Mouse (Mus musculus) kidney, adult 8-10 months (tissue): ENCODE measurements around the gene Tspan14.
A peak's percentile ranks its signal among the peaks of the same experiment; 100 is the strongest.

Experiments
- DNase-seq, 2 experiments: peaks; one replicate each; pipeline ENCODE4 v3.0.0; 2022

The Tspan14 gene

DNA sequence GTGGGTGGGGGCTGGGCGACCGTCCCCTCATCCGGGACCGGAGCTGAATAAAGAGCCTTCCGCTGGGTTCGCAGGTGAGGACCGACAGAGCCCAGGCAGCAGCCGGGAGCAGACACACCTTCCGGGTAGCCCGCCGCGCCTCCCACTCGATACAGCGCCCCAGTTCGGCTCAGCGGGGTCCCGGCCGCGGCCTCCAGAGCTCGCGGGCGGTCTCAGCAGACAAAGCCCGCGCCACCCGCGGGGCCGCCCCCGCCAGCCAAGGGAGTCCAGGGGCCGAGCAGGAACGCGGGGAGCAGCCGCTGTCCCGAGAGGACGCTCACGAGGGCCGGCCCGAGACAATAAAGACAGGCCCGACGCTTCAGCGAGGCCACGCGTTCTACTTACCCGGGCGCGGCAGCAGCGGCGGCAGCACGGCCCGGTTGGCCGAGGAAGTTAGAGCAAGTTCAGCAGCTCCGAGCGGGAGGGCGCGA is at the start of gene Tspan14:
Tspan14 (minus strand) TSS at position 416 of the 470 bp plus-strand sequence.
- no peak for DNase-seq

DNA sequence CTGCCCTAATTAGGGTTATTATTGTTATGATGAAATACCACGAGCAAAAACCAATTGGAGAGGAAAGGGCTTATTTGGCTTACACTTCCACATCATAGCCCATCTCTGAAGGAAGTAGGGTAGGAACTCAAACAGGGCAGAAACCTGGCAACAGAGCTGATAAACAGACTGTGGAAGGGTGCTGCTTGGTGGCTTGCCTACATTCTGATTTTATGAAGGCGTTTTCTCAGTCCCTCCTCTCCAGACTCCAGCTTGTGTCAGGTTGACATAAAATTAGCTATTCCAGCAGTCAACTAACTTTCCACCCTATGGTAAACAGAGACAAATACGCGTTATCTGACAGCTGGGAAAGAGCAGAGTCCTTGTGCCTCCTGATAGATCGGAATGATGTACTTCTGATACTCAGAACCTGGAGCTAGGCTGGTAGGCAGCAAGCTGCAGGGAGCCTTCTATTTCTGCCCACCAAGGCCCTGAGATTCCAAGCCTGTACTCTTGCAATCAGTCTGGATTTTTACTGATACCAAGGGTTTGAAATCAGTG is 48.2 kb upstream of the Tspan14 start:
- no peak for DNase-seq

DNA sequence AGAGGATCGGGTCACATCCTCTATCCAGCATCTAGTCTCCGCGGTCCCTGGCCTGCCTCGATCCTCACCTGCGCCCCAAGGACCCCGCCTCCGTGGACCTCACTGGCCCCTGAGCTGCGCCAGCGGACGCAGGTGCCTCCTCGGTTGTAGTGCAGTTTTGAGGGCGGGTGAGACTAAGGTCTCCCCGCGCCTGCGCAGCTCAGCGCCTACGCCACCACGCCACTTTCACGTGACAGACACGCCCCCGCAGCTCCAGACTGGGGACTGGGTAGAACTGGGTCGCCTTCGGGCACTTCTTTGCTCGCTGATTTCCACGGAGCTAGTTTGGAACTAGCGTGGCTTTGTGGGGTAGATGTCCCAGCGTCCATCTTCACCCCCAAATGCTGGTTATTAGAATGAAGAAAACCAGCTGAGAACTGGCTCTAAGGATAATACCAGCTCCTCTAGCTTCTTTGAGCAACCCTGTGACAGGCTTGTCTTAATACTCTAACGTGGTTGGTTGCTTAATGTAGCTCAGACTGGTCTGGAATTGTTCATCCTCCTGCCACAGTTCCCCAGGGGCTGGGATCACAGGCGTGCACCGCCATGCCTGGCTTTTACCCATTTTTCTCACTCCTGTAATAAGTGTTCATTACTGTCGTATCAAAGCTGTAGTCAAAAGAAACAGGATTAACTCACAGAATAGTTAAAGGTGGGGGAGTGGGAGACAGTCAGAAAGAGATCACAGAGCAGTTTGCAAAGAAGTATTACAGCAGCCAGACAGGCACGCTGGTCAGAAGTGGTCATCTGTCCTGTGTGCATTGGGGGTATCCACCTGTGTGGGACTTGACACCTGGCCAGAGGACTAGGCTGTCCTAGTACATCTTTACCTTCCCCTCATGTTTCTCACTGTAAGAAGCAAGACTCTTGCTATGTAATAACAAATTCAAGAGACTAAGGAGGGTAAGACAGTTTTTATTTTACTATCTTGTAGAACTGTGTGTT is 47.3 kb upstream of the Tspan14 start, which contains the start of gene Fam213a:
Fam213a (minus strand) TSS at position 159 of the 984 bp plus-strand sequence.
- peak; percentile 93 to 94 for DNase-seq

DNA sequence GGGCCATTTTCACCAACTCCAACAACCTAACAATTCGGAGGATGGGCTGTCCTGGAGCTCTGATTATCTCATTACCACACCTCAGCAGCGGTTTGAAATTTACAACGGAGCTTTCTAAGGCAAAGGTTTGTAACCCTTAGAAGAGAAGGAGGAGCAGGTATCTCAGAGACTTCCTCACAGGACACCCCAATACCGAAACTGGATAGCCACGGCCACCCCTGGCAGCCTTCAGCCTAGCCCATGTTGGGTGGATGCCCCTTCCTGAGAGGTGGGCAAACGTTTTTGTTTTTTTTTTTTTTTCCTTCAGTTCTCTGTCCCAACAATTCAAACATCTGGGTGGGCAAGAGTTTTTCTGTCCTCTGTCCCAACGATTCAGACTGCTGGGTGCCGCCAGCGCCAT is 46.5 kb upstream of the Tspan14 start:
- DNase-seq = no peak

DNA sequence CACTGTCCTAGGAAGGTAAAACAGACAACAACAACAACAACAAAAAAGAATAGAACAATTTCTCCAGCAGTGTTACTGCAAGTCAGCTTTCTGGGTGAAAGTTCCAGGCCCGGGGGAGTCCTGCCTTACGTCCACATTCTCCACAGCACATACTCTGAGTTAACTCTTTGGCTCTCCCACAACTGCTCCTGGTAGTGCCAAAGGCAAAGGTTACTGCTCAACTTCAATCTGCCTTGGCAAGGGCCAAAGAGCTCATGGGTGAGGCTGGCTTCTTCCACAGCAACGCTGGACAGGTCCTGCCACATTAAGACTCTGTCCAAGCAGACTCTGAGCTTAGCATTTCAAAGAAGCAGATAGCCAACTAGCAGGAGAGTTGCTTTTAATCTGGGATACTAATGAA is 45.3 kb upstream of the Tspan14 start:
- peak; percentile 75 to 89 for DNase-seq

DNA sequence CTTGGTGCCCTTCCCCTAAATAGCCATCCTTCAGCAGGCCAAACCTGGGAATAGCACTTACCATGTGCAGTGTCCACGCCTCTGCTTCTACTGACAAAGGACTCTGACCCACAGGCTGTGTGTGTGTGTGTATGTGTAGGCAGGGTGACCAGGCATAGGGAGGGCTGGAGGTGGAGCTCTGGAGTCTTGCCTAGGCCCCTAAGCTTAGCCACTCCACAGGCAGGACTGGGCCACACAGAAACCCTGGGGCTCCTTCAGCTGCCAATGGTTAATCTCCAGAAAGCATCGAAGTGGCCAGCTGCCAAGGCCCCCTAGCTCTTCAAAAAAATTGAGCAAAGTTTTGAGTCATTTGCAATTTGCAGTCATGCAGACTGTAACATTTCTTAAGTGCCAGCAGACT is 41.5 kb upstream of the Tspan14 start:
- DNase-seq = peak; percentile 70 to 80

DNA sequence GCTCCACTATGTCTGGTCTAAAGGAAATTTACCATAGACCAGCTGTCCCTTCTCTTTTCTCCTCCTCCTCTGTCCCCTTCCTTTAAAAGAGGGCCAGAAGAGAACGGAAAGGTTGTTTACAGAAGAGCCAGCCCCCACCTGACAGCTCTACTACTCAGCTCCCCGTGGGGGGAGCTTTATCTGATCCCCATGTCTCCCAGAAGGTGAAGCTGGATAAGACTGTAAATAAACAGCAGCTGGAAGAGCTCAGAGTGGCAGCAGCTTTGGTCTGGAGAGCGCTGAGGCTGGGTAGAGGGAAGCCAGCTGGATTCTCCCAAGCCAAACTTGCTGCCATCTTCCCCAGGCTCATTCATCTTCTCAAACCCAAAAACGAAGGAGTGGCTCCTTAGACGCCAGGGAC is 41.0 kb upstream of the Tspan14 start:
- no peak for DNase-seq

DNA sequence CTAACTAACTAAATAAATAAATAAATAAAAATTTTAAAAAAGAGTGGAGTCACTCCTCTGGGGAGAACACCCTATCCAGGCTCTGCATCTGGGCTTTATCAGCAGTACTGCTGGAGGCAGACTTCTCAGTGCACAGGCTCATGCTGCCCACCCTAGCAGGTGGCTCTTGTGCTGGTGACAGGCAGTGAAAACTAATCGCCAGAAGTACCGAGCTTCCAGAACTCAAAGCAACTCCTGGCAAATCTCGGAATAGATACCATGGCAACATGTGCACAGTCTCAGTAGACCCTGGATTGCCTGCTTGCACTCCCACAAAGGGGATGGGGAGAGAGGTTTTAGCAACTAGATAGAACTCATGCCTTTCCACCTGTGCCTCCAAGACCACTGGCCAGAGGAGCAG is 40.3 kb upstream of the Tspan14 start:
- no peak for DNase-seq

DNA sequence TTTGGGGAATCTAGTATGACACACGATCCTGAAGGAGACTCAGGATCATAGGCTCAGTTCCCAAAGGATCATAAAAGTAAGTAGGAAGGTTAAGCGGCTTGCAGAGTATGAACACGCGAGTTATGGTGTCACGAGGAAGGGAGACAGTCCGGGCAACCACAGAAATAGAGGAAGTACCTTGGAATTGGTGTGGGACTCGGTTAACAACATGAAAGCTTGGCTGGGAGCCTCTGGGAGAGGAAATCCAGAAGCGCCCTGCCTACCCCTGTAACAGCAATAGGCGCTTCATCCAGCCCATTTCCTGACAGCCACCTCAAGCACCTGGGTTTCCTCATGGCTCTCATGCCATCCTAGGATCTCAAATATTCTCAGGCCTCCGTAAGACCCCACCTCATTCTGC is 39.7 kb upstream of the Tspan14 start:
- DNase-seq = no peak

DNA sequence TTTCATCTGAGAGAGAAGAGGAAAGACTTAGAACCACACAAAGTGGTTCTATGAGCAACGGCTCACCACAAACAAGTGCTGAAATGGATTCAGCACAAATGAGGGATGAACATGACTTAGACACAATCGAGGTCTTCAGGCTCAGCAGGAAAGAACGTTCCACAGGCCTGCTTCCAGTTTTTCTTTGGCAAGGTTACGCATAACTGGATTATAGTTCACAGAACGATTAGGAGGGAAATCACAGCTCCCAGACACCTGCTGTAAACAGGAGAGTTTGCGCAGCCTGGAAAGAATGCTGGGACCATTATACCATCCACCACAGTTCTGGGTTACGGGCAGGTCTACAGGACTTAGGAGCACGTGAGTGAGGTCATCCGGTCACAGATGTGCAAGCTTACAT is 39.1 kb upstream of the Tspan14 start:
- no peak for DNase-seq

DNA sequence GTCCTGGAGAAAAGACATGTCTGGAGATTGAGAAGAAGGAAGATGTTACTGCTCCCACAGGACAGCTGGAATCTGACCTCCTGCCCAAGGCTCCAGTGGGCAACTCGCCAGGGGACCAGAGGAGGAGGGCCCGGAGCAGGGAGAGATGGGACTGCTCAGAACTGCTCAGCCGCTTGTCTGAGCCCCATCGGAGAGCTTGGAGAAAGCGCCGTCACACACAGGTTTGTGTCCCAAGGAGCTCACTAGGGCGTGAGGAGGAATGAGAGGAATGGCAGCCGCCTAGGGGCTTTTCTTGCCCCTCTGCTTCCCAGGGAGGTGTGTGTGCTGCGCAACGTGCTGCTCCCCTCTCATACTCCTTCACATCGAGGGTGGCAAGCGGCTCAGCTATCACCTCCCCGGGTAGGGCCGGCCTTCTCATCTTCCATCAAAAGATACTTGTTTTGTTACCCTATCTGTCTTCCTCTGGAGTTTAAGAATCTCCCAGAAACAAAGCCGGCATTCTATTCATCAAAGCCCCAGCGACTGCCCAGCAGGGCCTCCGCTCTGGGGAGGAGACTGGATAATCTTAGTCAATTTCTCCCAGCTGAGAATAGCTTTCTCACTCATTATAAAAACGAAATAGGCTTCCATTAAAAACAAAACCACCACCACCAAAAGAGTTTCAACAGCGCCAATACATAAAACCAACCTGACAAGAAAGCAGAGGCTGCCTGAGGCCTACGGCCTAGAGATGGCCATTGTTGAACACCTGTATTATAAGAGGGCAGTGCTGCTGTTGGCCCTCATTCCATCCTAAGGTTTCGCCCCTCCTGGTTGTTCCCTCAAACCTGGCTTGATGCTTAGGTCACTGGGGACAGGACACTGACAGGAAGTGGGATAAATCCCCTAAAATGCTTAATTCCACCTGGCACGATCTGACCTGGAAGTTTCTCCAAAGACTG is 37.9 kb upstream of the Tspan14 start:
- peak; percentile 83 to 89 for DNase-seq

DNA sequence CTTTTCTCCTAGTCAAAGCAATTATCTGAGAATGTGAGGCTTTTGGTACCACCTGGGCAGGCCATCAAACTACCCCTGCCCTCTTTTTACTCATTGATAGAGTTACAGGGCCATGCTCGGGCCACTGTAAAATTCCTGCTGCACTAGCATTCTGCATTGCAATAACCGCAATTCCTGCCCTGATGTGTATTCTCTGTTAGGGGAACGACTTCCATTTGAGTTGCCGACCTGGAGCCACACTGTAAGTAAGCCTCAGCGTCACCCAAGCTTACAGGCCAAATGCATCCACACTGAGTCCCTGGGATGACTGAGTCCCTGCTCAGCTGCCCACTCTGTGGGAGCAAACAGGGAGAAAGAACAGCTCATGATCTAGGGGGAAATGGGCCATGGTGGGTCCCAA is 35.0 kb upstream of the Tspan14 start:
- DNase-seq = no peak

DNA sequence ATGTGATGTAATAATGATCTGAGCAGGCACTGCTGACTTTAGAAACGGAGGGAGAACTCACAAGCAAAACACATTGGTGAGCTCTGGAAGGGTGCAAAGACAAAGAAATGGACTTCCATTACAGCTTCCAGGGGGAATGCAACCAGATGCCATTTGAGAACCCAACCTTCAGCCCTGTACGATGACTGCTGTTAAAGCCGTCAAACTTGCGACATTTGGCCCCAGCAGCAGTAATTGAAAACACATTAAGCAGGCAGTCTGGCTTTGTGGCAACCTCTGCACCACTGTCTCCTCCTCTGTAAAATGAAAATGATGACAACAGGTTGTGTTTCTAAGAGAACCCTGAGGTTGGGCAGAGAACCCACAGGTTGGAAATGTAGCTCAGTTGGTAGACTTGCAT is 34.2 kb upstream of the Tspan14 start:
- DNase-seq = no peak

DNA sequence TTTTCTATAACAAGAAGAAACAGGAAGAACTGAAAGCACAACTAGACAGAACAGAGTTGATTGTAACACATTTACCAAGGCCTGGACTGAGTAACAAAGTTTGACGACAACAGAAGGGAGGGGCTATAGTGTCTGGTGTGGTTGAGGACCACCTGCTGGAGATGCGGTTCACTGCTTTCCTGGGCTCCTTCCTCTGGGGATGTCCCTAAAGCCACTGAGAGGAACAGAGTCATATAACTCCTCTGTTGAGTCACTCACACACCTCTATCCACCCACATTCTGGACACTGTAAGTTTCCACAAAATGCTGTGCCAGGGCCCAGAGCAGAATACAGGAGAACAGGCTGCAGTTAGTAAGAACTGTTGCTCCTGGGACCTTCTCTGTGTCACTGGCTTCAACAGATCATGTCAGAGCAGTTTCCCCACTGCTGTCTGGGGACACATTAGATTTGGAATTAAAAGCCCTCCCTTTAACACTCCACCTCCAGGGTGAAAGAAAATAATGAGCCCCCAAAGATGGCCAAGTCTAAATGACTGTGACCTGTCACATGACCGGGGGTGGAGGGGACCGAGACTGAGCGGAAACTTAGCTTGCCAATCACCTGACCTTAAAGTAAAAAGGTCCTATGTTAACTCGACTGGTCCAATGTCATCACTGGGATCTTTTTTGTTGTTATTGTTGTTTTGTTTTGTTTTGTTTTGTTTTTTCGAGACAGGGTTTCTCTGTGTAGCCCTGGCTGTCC is 33.5 kb upstream of the Tspan14 start:
- no peak for DNase-seq

DNA sequence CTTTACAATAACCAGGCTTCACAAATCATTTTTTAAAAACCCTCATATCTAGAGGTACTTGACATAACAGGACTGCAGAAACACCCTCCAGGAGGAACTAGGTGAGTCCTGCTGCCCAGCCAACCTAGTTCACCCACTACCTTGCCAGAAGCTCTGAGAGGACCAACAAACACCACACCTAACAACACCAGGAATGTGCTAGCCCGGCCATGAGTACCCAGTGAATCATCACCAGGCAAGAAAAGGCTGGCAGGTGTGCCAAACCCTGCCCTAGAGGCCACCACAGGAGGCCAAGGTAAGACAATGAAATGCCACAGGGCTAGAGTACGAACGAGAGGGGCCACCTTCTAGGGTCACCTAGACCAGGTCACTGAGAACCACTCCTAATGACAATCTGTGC is 29.6 kb upstream of the Tspan14 start:
- no peak for DNase-seq

DNA sequence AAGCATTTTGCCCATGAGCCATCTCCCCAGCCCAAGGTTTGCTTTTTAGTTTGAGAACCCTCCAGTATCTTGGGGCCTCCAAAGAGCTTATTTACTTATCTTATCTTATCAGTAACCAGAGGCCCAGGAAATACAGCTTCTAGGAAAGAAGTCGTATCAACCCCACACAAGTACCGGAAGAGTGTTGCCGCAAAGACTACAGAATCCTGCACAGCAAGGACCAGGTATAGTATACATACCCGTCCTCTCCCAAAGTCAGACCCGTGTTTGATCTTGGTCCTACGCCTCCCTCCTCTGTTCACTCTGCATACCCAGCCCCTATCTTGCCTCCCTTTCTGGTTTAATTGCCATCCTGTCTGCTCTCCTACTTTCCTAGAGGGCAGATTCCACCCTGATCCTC is 25.9 kb upstream of the Tspan14 start:
- no peak for DNase-seq

DNA sequence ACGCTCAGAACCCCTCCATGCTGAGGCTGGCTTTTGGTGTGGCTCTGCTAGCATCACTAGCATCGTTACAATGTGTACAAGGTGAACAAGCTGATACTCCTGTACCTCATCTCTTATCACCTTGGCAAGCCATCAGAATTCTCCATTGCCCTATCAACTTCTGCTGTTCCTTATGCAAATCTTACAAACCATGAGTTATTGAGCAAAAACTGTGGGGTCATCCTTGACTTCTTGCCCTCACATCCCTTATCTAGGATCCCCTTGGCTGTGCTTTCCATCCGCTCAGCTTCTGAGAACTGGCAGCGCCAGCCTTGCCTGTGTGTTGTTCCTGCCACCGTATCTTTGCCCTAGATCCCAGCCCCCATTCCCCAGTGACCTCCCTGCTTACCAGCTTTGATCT is 22.2 kb upstream of the Tspan14 start:
- DNase-seq = no peak

DNA sequence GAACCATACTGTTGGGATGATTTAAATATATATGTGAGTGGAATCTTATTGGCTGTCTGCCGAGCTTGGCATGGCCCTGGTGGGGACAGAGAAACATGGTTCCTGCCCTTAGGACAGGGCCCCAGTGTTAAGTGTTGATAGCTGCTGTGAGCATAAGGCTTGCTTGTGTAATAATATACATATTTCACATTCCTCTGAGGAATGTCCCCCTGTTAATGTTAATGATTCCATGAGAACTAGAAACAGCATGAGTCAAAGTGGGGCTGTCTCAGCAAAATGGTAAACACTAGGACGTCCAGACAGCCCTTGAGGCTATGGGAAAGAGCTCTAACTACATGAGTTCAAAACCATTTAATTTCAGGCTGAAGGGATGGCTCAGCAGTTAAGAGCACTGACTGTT is 20.6 kb upstream of the Tspan14 start:
- no peak for DNase-seq

DNA sequence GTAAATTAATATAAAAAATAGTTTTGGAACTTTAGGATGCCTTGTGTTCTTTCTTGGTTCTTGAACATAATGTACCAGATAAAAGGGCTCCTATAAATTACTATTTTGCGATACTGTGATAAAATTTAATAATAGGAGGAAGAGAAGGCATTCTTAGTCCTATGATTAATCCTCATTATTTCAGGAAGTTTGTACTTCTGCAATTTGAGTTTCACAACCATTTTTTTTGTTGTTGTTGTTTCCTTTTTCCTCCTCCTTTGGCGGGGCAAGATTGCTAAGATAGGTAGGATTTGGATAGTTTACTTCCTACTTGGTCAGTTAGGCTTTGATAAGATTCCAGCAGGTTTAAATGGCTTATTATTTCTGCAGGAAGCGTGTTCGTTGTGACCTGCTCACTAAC is 19.0 kb upstream of the Tspan14 start:
- DNase-seq = no peak

DNA sequence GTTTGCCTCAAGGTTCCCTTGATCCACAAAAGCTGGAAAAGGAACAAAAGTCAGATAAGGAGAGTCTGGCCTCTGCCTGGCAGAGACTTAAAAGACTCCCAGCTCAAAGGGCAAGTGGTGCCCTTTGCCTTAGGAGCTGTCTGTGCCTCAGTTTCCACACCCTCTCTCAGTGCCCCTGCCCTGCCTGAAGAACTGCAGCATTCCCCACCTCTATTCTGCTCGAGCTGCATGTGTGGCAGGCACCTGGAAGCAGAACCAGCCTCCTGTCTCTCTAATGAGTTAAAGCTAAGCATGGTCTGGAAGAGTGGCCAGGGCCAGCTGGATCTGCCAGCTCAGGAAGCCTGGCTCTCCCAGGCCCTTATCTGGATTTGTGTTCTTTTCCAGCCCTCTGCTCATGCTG is 13.1 kb upstream of the Tspan14 start:
- no peak for DNase-seq

DNA sequence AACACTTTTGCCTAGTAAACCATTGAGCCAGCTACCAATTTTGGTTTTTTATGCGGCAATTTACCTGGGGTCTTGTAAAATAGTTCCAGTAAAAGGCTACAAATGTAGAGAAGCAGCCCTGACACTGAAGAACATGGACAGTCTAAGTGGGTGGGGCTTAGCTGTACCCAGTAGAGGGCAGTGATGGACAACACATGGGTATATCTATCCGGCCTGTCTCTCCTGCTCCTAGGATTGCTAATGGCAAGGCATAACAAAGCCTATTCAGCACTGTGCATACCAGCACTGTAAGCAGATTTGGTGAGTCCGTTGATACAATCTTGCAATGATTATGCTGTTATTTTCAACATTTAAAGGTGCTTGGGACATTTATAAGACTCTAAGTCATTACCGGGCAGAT is 12.4 kb upstream of the Tspan14 start:
- DNase-seq = peak; percentile 62 to 75

DNA sequence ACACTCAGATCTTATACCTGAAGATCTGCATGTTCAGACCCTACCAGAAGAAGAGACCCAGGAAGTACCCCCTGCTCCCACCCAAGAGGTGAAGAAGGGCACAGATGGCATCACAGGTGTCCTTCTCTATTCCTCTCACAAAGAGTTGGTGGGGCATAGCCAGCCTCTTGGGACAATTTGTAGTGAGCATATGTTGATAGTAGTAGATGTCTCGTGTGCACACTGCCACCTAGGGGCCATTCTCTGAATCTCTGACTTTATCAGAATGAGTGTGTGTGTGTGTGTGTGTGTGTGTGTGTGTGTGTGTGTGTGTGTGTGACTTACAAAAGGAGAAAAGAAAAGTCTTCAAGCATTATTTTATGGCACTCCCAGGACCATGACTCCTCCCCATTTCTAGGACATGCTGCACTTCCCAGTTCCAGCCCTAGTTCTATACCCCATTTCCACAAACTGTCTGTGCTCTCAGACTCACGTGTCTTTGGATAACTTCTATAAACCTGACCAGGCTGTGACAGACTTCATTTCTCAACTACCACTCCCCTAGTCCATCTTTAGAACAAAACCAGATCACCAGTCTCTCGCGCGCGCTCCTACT is 8.6 kb upstream of the Tspan14 start:
- peak; percentile 57 to 74 for DNase-seq
